Mouse (Mus musculus) layer of hippocampus, adult 2 months (tissue): ENCODE results near the gene Snupn. TPM values are rescaled to one million over a fixed set of nuclear protein-coding genes. Genes with fewer than 3 reads are reported as not detected.

Source experiments
- DNase-seq, 2 experiments: peaks; one replicate each; pipeline ENCODE4 v3.0.0; 2022; ENCODE audit warnings: low spot score in 2 of 2
- H3K27ac ChIP-seq: fragments of 200-600 bp; 2 replicates; pipeline ENCODE4 v1.8.1; 2022
- H3K4me3 ChIP-seq: fragments of 200-600 bp; 2 replicates; pipeline ENCODE4 v1.8.1; 2022; ENCODE audit warnings: mild to moderate bottlenecking
- CTCF ChIP-seq: fragments of 200-600 bp; conservative IDR thresholded peaks from 2 replicates; pipeline ENCODE4 v1.8.1; 2022; ENCODE audit warnings: antibody characterized with exemption, mild to moderate bottlenecking, moderate library complexity
- total RNA-seq, 2 experiments: library from RNA; stranded (reverse); gene quantifications; 2 replicates each; pipeline ENCODE4 v1.2.3; 2021

The Snupn gene
- total RNA-seq, 2 experiments from 2014 or later, result 15.2 to 19.1 TPM

GRCm38 (mm10) chr9:56923841-56924650 lies 26.6 kb upstream of the Snupn start:
- peak overlapping the region; percentile 43 for H3K4me3 ChIP-seq
- no peak for DNase-seq
- TF ChIP-seq CTCF, result no peak
- H3K27ac ChIP-seq, result peak overlapping the region; percentile 90

- peak; percentile 35 to 44 for DNase-seq
- peak overlapping the region; percentile 90 for H3K27ac ChIP-seq
- H3K4me3 ChIP-seq, result peak overlapping the region; percentile 43
- TF ChIP-seq CTCF, result 0 out of 2 replicates have a peak, but pooled peaks have one; percentile 25
Measured at GRCm38 (mm10) chr9:56924651-56925027, 26.0 kb upstream of the Snupn start.

- peak overlapping the region; percentile 90 for H3K27ac ChIP-seq
- DNase-seq, result no peak
- no peak for TF ChIP-seq CTCF
- H3K4me3 ChIP-seq, result peak overlapping the region; percentile 43
Measured at GRCm38 (mm10) chr9:56925291-56926024, 25.2 kb upstream of the Snupn start.

GRCm38 (mm10) chr9:56926025-56926360 lies 24.7 kb upstream of the Snupn start:
- no peak for TF ChIP-seq CTCF
- peak overlapping the region; percentile 59; the same call in 1 of the 2 replicates for H3K4me3 ChIP-seq
- DNase-seq, result no peak
- peak overlapping the region; percentile 90 for H3K27ac ChIP-seq

- Histone ChIP-seq H3K4me3 (peak overlapping the region; percentile 59; the same call in 1 of the 2 replicates), H3K27ac (peak overlapping the region; percentile 90)
- no peak for DNase-seq
- TF ChIP-seq CTCF, result no peak
Measured at GRCm38 (mm10) chr9:56926387-56926786, 24.3 kb upstream of the Snupn start.

GRCm38 (mm10) chr9:56927191-56928012 lies 23.3 kb upstream of the Snupn start:
- DNase-seq, result no peak
- Histone ChIP-seq H3K4me3 (peak overlapping the region; percentile 59), H3K27ac (peak overlapping the region; percentile 90)
- no peak for TF ChIP-seq CTCF

DNA sequence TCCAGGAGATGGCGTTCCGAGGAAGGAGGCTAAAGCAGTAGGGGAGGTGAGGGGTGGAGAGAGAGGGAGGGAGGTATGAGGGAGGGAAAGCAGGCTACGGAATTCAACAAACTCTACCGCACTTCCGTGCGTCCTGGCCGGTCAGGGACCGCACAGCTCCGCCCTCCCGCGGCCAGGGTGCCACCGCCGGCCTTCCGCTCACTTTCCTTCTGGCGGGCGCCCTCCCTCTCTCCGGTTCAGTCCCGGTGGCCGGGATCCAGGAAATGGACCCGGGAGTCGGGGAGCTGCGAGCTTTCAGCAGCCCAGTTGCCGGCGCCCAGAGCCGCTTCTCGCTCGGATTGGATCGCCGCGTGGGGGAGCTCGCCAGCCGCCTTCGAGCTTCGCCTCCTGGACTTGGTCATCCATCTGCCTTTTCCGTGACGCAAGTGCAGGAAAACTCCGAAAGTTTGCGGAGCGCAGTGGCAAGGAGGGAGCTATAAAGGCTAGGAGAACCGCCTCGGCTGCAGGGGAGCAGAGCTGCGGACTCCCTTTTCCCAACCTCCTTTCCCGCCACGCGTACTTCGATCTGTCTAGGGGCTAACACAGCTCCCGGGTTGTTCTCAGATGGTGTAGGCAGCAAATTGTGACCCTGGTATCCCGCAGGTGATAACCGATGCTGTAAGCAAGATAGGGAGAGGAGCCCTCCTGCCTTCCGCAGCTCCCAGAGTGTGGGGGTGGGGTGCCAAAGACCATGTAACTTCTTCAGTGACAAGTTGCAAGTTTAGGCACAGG lies 22.5 kb upstream of the Snupn start, which contains the start of gene Snx33:
Gene Snx33, minus strand, starts transcription at position 331 of the 771 bp plus-strand sequence.
- Histone ChIP-seq H3K27ac (peak within 1 kb of the TSS; percentile 90), H3K4me3 (peak within 1 kb of the TSS; percentile 59)
- peak; percentile 88 to 89 for DNase-seq
- TF ChIP-seq CTCF, result peak; percentile 88

- no peak for TF ChIP-seq CTCF
- no peak overlapping the region for H3K4me3 ChIP-seq
- no peak overlapping the region for H3K27ac ChIP-seq
- DNase-seq, result no peak
Measured at GRCm38 (mm10) chr9:56929496-56929895, 21.2 kb upstream of the Snupn start.

GRCm38 (mm10) chr9:56930556-56930955 lies 20.1 kb upstream of the Snupn start:
- H3K27ac ChIP-seq, result no peak overlapping the region
- no peak for TF ChIP-seq CTCF
- DNase-seq, result no peak
- no peak overlapping the region for H3K4me3 ChIP-seq

- Histone ChIP-seq H3K27ac (peak overlapping the region; percentile 92), H3K4me3 (peak overlapping the region; percentile 88)
- no peak for TF ChIP-seq CTCF
- no peak for DNase-seq
Measured at GRCm38 (mm10) chr9:56936861-56937222, 13.8 kb upstream of the Snupn start.

DNA sequence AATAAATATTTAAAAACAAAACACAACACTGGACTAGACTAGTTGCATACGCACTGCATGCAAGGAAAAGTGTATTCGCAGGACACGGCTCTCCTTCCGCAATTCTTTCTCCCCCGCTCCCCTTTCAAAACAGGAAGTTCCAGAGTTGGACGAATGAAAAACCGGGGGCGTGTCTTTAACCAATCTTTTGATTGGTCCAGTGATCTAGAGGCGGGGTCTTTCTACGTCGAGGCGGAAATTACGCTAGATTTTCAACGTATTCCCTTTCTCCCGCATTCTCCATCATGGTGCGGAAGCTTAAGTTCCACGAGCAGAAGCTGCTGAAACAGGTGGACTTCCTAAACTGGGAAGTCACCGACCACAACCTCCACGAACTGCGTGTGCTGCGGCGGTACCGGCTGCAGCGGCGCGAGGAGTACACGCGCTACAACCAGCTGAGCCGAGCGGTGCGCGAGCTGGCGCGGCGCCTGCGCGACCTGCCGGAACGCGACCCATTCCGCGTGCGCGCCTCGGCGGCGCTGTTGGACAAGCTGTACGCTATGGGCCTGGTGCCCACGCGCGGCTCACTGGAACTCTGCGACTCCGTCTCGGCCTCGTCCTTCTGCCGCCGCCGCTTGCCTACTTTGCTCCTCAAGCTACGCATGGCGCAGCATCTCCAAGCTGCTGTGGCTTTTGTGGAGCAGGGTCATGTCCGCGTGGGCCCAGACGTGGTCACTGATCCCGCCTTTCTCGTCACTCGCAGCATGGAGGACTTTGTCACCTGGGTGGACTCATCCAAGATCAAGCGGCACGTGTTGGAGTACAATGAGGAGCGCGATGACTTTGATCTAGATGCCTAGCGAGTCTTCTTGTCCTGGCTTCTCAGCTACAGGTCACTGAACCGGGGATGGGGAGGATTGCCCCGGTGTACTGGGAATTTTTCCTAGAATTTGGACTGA lies 13.2 kb upstream of the Snupn start, which contains the start of gene Imp3:
Gene Imp3, plus strand, starts transcription at position 253 of the 938 bp plus-strand sequence.
- peak within 1 kb of the TSS; percentile 88 for H3K4me3 ChIP-seq
- peak; percentile 41 for TF ChIP-seq CTCF
- peak; percentile 89 to 94 for DNase-seq

More for the DNA sequence above, 13.2 kb upstream of the Snupn start, which contains the start of gene Imp3:
- H3K27ac ChIP-seq, result peak within 1 kb of the TSS; percentile 92
